Mouse (Mus musculus): ENCODE measurements around the gene Dyrk1a. TPM values are rescaled to one million over a fixed set of nuclear protein-coding genes. Genes with fewer than 3 reads are reported as not detected.

Gene Dyrk1a
- total RNA-seq, 2 experiments from 2014 or later = 68.7 to 77.0 TPM

- no peak for DNase-seq
Measured at GRCm38 (mm10) chr16:94717051-94717450, 147.2 kb downstream of the Dyrk1a start.

DNA sequence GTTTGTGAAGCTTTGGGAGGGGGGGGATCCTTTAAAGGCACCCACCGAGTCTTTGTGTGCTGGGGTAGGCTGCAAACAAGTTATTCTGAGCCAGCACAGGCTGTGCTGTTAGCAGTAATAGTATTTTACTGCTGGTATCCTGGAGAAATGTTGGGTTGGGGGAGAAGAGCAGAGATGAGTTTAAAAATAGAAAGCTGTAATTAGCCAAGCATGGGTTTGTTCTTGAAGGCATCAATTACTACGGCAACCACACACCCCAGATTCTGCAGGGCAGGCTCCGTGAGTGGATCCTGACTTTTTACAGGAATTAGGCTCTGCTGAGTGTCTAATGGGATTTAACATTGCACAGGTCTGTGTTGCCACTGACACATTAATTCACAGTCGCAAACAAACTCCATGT lies 149.1 kb downstream of the Dyrk1a start:
- no peak for DNase-seq

DNA sequence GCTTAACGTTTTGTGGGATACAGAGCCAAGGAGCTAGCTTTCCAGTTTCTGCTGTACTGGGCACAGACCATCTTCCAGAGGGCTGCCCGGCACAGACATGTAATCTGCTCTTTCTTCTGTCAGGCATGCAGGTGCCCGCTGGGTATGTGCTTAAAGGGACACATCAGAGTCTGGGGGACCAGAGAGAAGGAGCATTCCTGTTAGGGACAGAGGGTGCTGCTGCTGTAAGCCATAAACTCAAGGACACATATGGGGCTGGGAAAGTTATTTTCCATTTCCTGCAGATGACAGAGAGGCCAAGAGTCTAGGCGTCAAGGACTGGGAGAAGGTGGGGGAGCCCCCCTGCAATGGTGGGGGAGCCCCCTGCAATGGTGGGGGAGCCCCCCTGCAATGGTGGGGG lies 149.7 kb downstream of the Dyrk1a start:
- DNase-seq = peak in 1 of 2 experiments; percentile 20

DNA sequence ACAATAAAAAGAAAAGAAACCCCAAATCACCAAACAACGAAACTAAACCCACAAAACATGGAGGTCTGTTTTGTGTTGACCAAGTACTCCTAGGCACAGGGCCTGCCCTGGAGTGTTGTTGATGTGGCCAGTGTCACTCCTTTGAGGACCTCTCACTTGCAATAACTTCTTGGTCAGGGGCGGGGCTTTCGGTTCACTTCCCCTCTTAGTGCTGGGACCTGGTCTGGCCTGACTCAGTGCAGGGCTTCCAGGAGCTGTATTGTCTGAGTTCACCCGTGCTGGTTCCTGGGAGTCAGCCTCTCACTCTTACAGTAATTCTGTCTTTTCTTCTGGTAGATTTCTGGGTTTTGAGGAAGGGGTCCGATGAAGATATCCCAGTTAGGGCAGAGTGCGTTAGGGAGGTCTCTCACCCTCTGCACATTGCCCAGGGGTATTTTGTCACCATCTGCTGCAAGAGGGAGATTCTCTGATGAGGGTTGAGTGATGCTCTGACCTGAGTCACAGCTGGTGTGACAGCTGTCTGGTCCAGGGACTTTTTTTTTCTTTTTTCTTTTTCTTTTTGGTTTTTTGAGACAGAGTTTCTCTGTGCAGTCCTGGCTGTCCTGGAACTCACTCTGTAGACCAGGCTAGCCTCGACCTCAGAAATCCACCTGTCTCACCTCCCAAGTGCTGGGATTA lies 150.8 kb downstream of the Dyrk1a start:
- DNase-seq = no peak

- no peak for DNase-seq
Measured at GRCm38 (mm10) chr16:94721549-94722006, 151.8 kb downstream of the Dyrk1a start.

DNA sequence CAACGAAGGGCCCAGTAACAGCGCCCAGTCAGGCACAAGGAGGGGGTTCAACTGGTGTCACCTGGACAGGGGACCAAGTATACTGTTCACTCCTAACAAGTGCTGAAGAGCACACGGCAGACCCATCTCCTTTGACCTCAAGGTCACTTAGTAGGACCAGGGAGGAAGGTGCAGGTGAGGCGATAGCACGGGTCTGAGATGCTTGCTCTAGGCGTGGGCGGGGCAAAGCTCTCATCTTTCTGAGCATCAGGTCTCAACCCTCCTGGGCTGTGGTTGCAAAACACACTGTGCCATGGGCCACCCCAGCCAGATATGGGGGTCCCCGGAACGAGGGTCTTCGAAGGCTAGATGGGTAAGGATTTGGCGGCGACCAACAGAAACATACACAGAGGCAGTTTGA lies 153.1 kb downstream of the Dyrk1a start:
- DNase-seq = no peak

DNA sequence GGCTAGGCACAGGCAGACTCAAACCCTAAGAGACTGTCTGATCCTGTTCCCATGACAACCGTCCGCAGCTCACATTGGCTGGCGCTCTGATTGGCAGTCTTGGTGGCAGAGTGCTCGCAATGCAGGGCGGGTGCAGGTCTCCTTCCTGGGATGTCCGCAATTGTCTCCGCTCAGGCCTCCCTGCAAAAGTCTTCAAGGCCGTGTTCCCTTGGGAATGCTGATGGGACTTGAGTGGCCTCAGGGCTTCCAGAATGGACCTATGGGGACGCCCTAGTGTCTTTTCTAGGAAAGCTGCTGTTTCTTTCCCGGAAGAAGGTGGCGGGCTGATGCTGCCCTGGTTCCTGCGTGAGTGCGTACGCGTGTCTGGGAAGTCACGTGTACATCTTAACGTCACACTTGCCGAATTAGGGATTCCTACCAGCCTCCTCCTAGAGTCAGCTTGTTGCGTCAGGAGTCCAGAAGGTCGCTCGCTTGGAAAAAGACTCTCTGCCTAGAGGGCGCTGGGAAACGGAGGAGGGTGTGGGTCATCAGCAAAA lies 154.3 kb downstream of the Dyrk1a start:
- DNase-seq = peak; percentile 86 to 88

DNA sequence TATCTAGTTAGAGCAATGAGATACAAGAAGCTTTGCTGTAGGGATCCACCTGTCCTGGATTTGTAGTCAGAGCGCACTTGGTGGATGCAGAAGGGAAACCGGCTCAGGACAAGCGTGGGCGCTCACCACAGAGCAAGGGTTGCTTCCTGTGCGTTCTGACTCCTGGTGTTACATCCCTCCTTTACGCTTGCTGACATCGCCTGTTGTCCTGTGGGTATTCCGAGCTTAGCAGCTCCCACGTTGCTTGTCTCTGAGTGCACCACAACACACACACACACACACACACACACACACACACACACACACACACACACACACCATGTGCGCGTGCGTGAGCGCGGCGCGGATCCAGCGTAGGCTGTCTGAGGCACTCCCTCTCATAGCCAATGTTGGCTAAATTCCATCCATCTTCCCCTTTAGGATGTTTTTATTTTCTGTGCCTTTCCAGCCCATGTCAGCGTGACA lies 155.0 kb downstream of the Dyrk1a start:
- peak; percentile 19 to 28 for DNase-seq

DNA sequence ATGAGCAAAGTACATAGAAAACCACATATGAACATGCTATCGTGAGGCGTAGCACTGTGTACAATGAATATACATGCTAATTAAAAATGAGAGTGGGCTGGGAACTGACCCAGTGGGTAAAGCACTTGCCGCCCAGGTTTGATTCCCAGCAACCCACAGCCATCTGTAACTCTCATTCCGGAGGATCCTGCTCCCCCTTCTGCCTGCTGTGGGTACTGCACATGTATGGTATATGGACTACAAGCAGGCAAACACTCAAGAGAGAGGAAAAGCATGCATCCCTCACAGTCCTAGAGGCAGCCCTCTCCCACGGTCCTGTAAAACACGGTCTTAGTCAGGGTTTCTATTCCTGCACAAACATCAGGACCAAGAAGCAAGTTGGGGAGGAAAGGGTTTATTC lies 159.4 kb downstream of the Dyrk1a start:
- DNase-seq = no peak

GRCm38 (mm10) chr16:94731027-94731426 lies 161.2 kb downstream of the Dyrk1a start:
- no peak for DNase-seq

DNA sequence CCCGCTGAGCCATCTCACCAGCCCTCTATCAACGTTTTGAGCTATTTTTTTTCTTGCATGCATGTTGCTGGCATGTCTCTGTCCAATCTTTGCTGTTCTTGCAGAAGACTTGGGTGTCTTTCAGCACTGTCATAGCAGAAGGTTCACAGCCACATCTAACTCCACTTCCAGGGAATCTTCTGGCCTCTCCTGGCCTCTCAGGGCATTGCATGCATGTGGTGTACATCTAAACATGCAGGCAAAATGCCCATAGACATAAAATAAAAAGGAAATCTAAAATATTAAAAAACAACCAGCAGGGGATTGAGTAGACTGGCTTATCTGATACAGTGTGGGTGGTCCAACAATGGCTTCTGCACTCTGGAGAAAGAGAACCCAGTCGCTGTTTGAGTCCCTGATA lies 165.7 kb downstream of the Dyrk1a start:
- no peak for DNase-seq

DNA sequence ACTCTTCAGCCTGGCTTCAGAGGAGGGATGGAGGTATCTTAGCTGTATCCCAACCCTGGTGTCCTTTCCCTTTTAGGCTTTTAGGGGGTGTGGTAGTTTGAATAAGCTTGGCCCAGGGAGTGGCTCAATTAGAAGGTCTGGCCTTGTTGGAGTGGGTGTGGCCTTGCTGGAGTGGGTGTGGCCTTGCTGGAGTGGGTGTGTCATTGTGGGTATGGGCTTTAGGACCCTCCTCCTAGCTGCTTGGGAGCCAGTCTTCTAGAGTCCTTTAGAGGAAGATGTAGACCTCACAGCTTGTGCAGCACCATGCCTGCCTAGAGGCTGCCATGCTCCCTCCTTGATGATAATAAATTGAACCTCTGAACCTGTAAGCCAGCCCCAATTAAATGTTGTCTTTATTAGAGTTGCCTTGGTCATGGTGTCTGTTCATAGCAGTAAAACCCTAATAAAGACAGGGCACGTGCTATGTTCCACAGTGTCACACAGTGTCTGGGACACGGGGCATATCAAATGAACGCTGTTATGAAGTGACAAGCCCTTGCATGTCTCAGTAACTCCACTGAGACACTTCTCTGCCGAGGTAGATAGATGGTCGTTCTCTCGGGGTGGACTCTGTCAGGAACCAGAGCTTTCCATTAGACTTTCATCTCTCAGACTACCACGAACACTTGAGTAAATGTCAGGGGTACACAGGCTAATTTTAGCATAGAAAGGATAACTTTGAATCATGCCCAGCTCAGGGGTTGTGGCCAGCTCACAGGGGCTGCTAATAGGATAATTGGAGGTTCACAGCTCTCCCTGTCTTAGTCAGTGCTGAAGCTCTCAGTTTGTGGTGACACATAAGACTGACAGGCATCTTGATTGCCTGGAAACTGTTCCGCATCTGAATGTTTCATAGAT lies 166.9 kb downstream of the Dyrk1a start:
- no peak for DNase-seq

DNA sequence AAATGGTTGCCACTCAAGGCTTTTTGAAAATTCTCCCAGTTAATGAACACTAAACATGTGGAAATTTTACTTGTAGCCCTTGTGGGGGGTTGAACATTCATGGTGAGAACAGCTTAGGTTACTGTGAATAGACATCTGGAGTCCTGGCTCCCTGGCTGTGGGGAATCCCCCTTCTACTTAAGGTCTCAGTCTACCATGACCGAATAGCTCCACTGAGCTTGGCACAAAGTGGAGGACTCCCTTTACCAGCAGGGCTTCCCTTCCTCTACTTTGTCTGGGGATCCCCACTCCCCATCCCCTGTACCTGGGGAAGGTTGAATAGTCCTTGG lies 167.5 kb downstream of the Dyrk1a start:
- no peak for DNase-seq

GRCm38 (mm10) chr16:94743853-94744501 lies 174.2 kb downstream of the Dyrk1a start:
- DNase-seq = peak; percentile 55 to 65

- peak; percentile 50 to 54 for DNase-seq
Measured at GRCm38 (mm10) chr16:94745016-94745415, 175.2 kb downstream of the Dyrk1a start.

Other genes starting within 250 kb of the Dyrk1a start
- gene Ripply3, start 241.6 kb upstream of the Dyrk1a start, total RNA-seq (2021) = 1 to 10 TPM; 4.1 to 6.0 TPM
- 100 to 1,000 TPM in 1 of 2 experiments, 10 to 100 TPM in 1; 96.4 to 119 TPM for gene Ttc3, start 199.4 kb upstream of the Dyrk1a start, total RNA-seq (2021)
- 100 to 1,000 TPM in 1 of 2 experiments, 10 to 100 TPM in 1; 68.8 to 122 TPM for gene Pigp, start 198.2 kb upstream of the Dyrk1a start, total RNA-seq (2021)
- 10 to 100 TPM; 60.6 to 73.2 TPM for gene Vps26c, start 43.2 kb upstream of the Dyrk1a start, total RNA-seq (2021)